Mouse (Mus musculus): Measurements from ENCODE around the gene A430005L14Rik.

The A430005L14Rik gene

DNA sequence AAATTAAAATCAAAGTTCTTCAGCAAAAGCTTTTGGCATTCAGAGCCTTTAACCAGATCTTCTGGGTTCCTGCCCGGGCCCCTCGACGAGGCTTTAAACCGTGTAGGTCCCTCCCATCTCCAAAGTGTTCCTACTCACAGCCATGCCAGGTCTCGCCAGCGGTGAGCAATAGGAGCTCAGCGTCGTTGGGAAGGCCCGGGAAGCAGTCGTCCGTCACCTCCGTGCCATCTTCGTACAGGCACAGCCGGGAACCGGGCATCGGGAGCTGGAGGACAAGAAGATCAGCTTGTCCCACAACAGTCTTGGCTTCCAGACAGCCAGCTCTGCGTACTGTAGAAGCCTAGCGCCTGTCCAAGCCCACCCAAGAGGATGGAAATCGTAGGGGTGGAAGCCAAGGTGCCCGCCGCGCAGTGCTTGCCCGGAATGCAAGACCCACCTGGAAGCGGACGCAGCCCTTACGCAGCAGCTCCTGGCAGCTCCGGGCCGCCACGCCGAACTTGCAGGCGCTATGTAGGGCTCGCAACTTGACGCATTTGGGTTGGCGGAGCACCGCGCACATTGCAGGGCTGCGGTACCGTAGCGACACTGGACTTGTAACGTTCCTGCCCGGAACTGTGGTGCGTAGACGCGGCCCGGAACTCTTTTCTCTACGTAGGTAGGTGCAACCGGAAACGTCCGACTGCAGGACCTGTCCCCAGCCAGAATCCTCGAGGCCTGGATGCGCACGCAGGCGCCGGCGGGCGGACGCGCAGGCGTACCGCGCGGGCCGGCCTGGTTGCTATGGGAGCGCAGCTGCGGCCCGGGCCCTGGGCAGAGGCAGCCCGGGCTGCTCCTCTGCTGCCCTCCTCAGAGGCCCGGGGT is 17.6 kb downstream of the A430005L14Rik start, which contains the start of the genes Dffb and Cep104:
Gene Dffb (minus strand): TSS at position 696 of the 861 bp plus-strand sequence.
Gene Cep104 (plus strand): TSS at position 764 of the 861 bp plus-strand sequence.
- DNase-seq (ENCODE audit: low read depth), result peak; percentile 71

DNA sequence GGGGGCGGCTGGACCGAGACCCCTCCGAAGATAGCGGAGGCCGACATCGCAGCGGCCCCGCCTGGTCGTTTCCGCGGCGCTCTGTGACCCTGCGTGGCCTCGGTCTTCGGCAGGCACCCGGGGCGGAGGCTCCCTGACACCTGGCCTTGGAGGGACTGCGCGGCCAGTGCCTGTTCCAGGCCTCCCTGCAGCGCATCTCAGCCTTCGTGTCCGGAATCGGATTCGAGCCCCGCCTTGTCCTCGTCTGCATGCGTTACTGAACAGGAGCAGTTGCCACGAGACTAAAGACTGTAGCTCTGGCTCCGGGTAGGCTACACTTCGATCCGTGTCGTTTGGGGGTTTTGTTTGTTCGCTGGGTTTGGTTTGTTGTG is 18.2 kb downstream of the A430005L14Rik start:
- DNase-seq (ENCODE audit: low read depth), result no peak

DNA sequence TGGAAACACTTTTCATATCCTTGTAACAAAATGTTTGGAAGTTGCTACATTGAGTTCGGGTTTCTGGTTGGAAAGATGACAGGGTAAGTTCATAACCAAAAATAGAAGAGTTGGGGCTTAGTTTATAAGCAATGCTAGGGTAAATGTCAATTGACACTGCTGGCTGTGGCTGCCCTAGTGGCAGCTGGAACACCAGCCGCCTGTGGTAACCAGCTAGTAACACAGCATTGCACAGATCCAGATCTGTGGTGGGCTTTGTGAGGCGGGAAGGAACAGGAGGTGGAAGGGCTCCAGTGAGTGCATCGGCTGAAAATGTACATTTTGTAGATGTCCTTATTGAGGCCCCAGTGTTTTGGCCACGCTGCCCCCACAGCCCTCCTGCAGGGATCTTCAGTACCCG is 18.7 kb downstream of the A430005L14Rik start:
- DNase-seq (ENCODE audit: low read depth), result no peak

DNA sequence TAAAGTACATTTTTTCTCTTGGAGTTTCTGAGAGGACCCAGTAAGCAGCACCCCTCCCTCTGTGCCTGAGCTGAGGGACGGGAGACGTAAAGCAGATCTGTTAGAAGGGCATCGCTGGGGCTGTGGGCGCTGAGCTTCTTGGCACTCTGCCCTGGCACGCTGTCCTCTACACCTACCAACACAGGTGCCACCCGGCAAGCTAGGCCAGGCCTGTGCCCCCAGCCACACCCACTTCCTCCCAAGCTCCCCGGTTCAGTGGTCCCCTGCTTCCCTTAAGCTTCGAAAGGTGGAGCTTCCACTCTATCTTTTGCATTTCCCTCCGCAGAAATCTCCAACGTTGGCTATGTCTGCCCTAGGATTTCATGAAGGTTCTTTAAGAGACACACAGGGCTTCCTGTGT is 22.2 kb downstream of the A430005L14Rik start:
- no peak for DNase-seq (ENCODE audit: low read depth)

DNA sequence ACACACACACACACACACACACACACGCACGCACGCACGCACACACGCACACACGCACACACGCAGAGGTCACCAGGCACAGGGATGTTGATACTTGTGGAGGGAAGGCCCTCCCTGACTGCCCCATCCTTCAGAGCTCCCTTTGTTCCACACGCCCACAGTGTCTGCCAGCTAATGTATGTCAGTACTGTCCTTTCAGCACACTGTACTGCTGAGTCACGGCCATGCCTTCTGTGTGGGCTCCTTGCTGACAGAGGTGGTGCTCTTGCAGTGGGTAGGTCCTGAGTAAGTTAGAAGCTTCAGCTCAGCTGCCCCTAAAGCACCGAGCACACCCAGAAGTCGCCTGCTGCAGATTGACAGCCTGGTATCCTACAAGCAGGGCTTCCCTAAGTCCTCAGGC is 23.4 kb downstream of the A430005L14Rik start:
- DNase-seq (ENCODE audit: low read depth), result no peak

DNA sequence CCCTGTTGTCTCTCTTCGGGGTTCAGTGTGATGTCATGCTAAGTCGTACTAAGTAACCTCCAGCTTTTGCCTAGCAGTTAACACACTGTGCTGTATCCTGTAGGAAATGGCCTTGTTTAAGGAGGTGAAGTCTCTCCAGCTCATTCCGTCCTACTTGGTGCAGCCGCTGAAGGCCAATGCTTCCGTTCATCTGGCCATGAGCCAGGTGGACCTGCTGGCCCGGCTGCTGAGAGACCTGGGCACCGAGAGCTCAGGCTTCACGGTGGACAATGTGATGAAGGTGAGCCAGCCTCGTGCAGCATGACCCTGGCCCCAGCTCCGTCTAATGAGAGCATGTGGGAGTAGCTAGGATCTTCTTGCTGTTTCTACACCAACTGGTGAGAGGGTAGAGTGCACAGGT is 35.7 kb downstream of the A430005L14Rik start:
- DNase-seq (ENCODE audit: low read depth), result no peak

DNA sequence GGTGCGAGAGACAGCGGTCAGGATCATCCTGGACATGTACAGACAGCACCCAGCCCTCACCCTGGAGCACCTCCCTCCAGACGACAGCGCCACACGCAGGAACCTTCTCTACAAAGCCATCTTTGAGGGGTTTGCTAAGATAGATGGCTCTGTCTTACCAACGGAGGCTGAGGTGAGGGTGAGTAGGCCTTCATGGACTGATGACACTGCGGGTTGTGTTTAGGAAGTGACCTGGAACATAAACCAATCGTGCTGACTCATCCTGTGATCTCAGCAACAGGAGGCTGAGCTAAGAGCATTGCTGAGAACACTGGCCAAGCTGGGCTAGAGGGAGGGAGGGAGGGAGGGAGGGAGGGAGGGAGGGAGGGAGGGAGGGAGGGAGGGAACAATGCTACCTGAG is 36.5 kb downstream of the A430005L14Rik start:
- no peak for DNase-seq (ENCODE audit: low read depth)

DNA sequence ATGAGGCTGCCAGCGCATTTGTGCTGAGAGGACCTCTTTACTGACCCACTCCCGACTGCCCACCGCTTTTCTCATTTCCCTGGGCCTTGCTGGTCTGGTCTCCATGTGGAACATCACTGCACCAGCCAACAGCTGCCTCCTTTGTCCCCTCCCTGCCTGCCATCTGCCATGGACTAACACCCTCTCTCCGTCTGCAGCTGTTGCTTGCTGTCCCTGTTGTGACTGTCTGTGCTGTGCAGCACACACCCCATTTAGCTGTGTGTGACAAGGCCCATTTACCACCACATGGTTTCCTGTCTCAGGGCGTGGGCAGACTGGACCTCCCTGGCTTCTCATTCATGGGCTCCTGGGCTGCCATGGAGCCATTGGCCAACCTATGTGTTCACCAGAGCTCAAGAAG is 48.5 kb downstream of the A430005L14Rik start:
- no peak for DNase-seq (ENCODE audit: low read depth)

DNA sequence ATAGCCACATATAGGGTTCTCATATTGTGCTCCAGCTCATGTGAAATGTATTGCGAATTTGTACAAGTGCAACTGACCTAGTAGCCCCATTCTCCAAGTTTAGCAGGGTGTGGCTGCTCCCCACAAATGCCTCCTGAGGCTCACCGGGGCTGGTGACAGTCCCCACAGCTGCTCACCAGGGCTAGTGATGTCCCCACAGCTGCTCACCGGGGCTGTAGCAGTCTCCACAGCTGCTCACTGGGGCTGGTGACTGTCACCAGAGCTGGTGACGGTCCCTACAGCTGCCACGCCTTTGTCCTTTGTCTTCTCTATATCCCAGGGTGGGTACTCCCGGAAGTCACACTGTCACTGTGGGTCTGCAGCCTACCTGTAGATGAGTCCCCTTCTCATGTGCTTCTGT is 49.2 kb downstream of the A430005L14Rik start:
- DNase-seq (ENCODE audit: low read depth), result no peak

DNA sequence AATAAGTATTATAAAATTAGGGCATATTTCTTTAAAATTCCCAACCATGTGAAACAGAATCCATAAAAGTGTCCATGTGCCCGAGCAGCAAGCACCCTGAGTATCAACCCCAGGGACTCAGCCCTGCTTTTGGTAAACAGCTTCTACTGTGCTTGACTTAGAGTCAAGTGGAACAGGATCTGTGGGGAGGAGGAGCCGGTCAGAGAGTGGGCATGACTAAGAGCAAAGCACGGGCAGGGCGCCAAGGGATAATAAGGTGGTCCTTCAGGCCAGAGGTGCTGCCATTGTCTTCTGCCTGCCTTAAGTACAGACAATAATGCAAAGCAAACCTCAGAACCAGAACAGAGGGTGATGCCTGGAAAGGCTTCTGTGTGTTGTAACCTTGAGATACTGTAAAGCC is 50.7 kb downstream of the A430005L14Rik start:
- DNase-seq (ENCODE audit: low read depth), result no peak

DNA sequence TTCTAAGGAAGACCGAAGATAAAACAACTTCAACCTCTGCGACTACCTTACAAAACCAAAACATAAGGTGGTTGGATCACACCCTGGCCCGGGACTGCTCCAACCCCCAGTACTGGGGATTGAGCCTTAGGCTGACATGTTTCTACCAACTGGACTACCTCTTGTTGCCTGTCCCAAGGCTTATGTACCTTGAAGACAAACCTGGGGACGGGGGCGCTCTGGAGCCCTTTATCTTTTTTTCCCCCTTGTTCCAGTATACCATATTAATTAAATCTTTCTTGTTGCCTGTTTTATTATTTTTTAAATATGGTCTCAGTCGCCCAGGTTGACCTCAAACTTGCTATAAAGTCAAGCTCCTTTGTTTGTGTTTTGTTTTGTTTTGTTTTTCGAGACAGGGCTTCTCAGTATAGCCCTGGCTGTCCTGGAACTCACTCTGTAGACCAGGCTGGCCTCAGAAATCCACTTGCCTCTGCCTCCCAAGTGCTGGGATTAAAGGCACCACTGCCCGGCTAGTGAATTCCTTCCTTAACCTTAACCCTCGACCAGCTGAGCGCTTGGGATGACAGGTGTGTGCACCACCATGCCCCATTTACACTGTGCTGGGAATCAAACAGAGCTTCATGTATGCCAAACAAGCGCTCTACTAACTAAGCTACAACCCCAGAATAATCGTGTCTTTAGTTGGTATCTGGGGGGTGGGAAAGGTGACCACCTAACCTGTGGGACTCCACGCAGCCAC is 54.0 kb downstream of the A430005L14Rik start:
- no peak for DNase-seq (ENCODE audit: low read depth)

Data from fibroblast of lung, adult 2 months (primary cell).